Mouse (Mus musculus): ENCODE measurements around the gene D17Wsu92e. TPM values are rescaled to one million over a fixed set of nuclear protein-coding genes. Genes with fewer than 3 reads are reported as not detected.

Gene D17Wsu92e
- polyA plus RNA-seq, 1 experiment from 2014 or later, result 21.6 TPM

DNA sequence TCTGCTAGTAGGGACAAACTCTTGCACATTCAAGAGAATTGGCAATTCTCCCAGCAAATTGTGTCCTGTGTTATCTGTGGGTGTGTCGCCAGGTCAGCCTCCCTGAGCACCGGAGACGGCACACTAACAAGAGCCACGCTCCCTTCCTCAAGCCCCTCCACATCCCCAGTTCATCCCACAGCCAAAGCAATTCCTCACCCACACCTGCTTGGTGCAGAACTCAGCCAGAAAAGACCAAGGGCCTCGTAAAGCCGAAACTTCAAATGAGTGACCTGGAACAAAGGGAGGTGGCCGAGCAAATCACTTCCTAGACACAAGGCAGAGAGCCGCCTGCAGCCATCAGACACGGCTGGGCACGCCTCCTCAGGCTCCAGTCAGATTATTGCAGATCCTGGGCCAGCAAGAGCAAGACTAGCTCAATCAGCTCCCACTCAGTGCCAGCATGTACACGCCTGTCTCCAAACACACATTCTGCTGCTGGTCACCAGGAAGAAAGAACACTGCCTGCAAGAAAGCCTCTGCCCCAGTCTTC lies 23.0 kb downstream of the D17Wsu92e start:
- Histone ChIP-seq H3K27ac (ENCODE audit: low read depth, low read length) (peak overlapping the region; percentile 79), H3K36me3 (ENCODE audit: control insufficient read depth, insufficient read depth, low read length) (peaks cover 3% of the 10 kb centered on the region; the same call in 1 of the 2 replicates), H3K4me2 (replicated peaks; ENCODE audit: low read depth, low read length) (peak overlapping the region; percentile 25), H3K27me3 (ENCODE audit: control insufficient read depth, insufficient read depth, low read length) (no peaks in the 10 kb centered on the region), H3K9me3 (ENCODE audit: control insufficient read depth, low read length) (no peaks in the 10 kb centered on the region), H3K9ac (ENCODE audit: low read depth, low read length) (0 out of 2 replicates have a peak overlapping the region, but pooled peaks have one; percentile 28), H3K4me3 (ENCODE audit: low read length) (0 out of 2 replicates have a peak overlapping the region, but pooled peaks have one; percentile 1), H3K4me1 (ENCODE audit: control insufficient read depth, insufficient read depth, low read length) (peaks cover 42% of the 10 kb centered on the region)
- 10% methylated on average over 11 of the region's 11 CpGs for WGBS
- no peak for ATAC-seq (ENCODE audit: low FRiP score, low TSS enrichment)

DNA sequence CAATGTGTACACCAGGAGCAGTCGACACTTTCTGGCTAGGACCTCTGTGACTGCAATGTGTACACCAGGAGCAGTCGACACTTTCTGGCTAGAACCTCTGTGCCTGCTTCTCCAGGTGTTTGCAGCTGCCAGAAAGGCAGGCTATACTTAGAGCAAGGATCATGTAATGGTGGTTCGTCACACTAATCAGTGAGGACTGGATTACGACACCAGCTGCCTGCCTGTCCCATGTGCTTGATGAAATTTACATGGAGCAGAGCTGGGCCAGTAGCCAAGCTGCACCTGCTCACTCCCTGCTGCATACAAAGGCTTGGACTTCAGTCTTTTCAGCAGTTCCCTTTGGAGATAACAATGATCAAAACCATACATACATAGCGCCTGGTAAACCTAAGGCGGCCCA lies 23.7 kb downstream of the D17Wsu92e start:
- WGBS, result 56% methylated on average over 6 of the region's 6 CpGs
- Histone ChIP-seq H3K4me2 (replicated peaks; ENCODE audit: low read depth, low read length) (no peak overlapping the region), H3K4me3 (ENCODE audit: low read length) (no peak overlapping the region), H3K9me3 (ENCODE audit: control insufficient read depth, low read length) (no peaks in the 10 kb centered on the region), H3K27me3 (ENCODE audit: control insufficient read depth, insufficient read depth, low read length) (no peaks in the 10 kb centered on the region), H3K4me1 (ENCODE audit: control insufficient read depth, insufficient read depth, low read length) (peaks cover 42% of the 10 kb centered on the region), H3K27ac (ENCODE audit: low read depth, low read length) (no peak overlapping the region; the same call in 1 of the 2 replicates), H3K36me3 (ENCODE audit: control insufficient read depth, insufficient read depth, low read length) (peaks cover 3% of the 10 kb centered on the region; the same call in 1 of the 2 replicates), H3K9ac (ENCODE audit: low read depth, low read length) (no peak overlapping the region)
- ATAC-seq (ENCODE audit: low FRiP score, low TSS enrichment), result no peak

DNA sequence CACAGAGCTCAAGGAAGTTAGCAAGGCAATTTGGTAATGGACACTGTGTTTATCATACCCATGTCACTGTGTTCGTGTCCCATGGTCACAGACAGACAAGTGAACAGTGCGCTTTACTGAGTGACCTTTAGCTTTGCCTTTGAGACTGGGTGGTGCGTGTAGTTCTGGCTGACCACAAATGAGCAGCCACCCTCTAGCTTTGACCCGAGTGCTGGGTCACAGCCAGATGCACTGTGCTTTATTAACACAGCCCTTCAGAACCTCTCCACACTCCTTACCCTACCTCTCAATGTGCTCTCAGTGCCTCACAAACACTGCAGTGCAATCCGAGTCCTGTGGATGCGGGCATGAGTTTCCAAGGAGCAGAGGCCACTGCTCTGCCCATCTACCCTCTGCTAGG lies 27.3 kb downstream of the D17Wsu92e start:
- no peak overlapping the region for H3K27ac ChIP-seq (ENCODE audit: low read depth, low read length)

DNA sequence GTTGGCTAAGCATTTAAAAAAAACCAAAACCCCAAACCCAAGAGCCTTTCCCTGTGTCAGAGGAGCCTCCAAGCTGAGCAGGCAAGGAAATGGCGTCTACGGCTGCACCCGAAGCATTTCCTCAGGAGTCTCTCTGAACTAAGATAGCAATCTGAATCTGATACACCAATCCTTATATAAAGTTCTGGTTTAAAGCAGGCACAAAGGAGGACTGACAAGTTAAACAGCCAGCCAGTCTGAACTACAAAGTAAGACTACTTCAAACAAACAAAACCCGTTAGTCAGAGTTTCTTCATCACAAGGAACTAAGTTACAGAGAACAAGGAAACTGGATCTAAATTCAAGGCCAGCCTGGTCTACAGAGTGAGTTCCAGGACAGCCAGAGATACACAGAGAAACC lies 27.9 kb downstream of the D17Wsu92e start:
- H3K9ac ChIP-seq (ENCODE audit: low read depth, low read length), result no peak overlapping the region
- no peak overlapping the region for H3K4me2 ChIP-seq (replicated peaks; ENCODE audit: low read depth, low read length)
- no peak overlapping the region for H3K27ac ChIP-seq (ENCODE audit: low read depth, low read length)
- H3K4me1 ChIP-seq (ENCODE audit: control insufficient read depth, insufficient read depth, low read length), result peaks cover 12% of the 10 kb centered on the region; the same call in 1 of the 2 replicates
- no peak for ATAC-seq (ENCODE audit: low FRiP score, low TSS enrichment)
- H3K4me3 ChIP-seq (ENCODE audit: low read length), result no peak overlapping the region
- no peaks in the 10 kb centered on the region for H3K27me3 ChIP-seq (ENCODE audit: control insufficient read depth, insufficient read depth, low read length)
- WGBS, result 70% methylated on average over 4 of the region's 4 CpGs
- H3K9me3 ChIP-seq (ENCODE audit: control insufficient read depth, low read length), result no peaks in the 10 kb centered on the region
- H3K36me3 ChIP-seq (ENCODE audit: control insufficient read depth, insufficient read depth, low read length), result peaks cover 7% of the 10 kb centered on the region; the same call in 1 of the 2 replicates

More for the DNA sequence above, 27.3 kb downstream of the D17Wsu92e start:
- Histone ChIP-seq H3K4me3 (ENCODE audit: low read length) (no peak overlapping the region), H3K9me3 (ENCODE audit: control insufficient read depth, low read length) (no peaks in the 10 kb centered on the region), H3K27me3 (ENCODE audit: control insufficient read depth, insufficient read depth, low read length) (no peaks in the 10 kb centered on the region), H3K4me2 (replicated peaks; ENCODE audit: low read depth, low read length) (no peak overlapping the region), H3K9ac (ENCODE audit: low read depth, low read length) (no peak overlapping the region), H3K36me3 (ENCODE audit: control insufficient read depth, insufficient read depth, low read length) (peaks cover 7% of the 10 kb centered on the region; the same call in 1 of the 2 replicates), H3K4me1 (ENCODE audit: control insufficient read depth, insufficient read depth, low read length) (peaks cover 18% of the 10 kb centered on the region; the same call in 1 of the 2 replicates)
- no peak for ATAC-seq (ENCODE audit: low FRiP score, low TSS enrichment)
- WGBS, result 77% methylated on average over 6 of the region's 6 CpGs

DNA sequence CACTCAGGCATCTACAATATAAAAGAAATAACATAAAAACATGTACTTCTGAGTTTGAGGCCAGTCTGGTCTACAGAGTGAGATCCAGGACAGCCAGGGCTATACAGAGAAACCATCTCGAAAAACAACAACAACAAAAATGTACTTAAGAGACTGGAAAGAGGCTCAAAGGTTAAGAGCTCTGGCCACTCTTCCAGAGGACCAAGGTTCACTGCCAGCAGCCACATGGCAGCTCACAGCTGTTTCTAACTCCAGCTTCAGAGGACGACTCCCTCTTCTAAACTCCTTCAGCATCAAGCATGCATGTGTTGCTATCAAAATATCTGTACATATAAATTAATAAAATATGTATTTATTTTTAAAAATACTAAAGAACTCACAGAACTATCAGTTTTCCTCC lies 28.9 kb downstream of the D17Wsu92e start:
- Histone ChIP-seq H3K9me3 (ENCODE audit: control insufficient read depth, low read length) (no peaks in the 10 kb centered on the region), H3K4me3 (ENCODE audit: low read length) (no peak overlapping the region), H3K4me1 (ENCODE audit: control insufficient read depth, insufficient read depth, low read length) (peaks cover 3% of the 10 kb centered on the region; the same call in 1 of the 2 replicates), H3K9ac (ENCODE audit: low read depth, low read length) (no peak overlapping the region), H3K4me2 (replicated peaks; ENCODE audit: low read depth, low read length) (no peak overlapping the region), H3K27ac (ENCODE audit: low read depth, low read length) (no peak overlapping the region), H3K36me3 (ENCODE audit: control insufficient read depth, insufficient read depth, low read length) (peaks cover 7% of the 10 kb centered on the region; the same call in 1 of the 2 replicates), H3K27me3 (ENCODE audit: control insufficient read depth, insufficient read depth, low read length) (no peaks in the 10 kb centered on the region)
- WGBS, result 76% methylated on average over 2 of the region's 2 CpGs
- ATAC-seq (ENCODE audit: low FRiP score, low TSS enrichment), result no peak

DNA sequence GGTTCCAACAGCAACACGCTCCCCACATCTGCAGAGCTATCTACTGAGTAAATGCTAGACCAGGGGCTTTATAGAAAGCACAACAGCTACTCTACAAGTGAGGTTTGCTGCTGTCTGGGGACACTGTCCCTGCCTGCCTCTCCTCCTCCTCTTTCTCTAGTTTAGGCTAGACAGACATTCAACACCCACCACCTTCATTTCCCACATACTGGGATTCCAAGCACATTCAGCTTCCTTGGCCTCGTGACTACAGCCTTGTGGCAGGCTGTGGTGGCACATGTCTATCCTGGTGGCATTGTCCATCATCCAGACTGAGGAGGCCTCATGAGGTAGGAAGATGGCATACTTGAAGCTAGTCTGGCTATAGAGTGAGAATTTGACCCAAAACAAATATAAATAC lies 29.5 kb downstream of the D17Wsu92e start:
- Histone ChIP-seq H3K9ac (ENCODE audit: low read depth, low read length) (no peak overlapping the region), H3K27ac (ENCODE audit: low read depth, low read length) (no peak overlapping the region), H3K4me3 (ENCODE audit: low read length) (no peak overlapping the region), H3K36me3 (ENCODE audit: control insufficient read depth, insufficient read depth, low read length) (peaks cover 10% of the 10 kb centered on the region; the same call in 1 of the 2 replicates), H3K4me1 (ENCODE audit: control insufficient read depth, insufficient read depth, low read length) (no peaks in the 10 kb centered on the region), H3K4me2 (replicated peaks; ENCODE audit: low read depth, low read length) (no peak overlapping the region), H3K9me3 (ENCODE audit: control insufficient read depth, low read length) (no peaks in the 10 kb centered on the region), H3K27me3 (ENCODE audit: control insufficient read depth, insufficient read depth, low read length) (no peaks in the 10 kb centered on the region)
- no peak for ATAC-seq (ENCODE audit: low FRiP score, low TSS enrichment)
- 86% methylated on average over 2 of the region's 2 CpGs for WGBS

DNA sequence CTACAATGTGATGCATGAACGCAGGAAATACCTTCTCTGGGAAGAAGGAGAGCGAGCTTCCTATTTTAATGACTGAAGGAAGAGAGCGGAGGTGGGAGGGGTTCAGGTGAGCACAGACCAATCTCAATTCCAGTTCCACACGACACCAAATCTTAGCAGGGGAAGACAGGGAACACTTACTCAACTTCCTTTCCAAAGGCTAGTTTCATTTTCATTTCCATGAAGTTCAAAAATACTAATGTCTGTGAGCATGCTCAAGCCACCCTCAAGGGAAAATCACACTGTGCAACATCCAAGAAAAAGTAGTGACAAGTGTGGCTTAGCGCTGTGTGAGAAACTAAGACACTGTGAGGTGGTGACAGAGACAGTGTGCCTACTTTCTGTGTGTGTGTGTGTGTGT lies 30.4 kb downstream of the D17Wsu92e start:
- Histone ChIP-seq H3K27me3 (ENCODE audit: control insufficient read depth, insufficient read depth, low read length) (no peaks in the 10 kb centered on the region), H3K27ac (ENCODE audit: low read depth, low read length) (no peak overlapping the region), H3K4me2 (replicated peaks; ENCODE audit: low read depth, low read length) (no peak overlapping the region), H3K4me3 (ENCODE audit: low read length) (no peak overlapping the region), H3K9ac (ENCODE audit: low read depth, low read length) (no peak overlapping the region), H3K4me1 (ENCODE audit: control insufficient read depth, insufficient read depth, low read length) (no peaks in the 10 kb centered on the region), H3K36me3 (ENCODE audit: control insufficient read depth, insufficient read depth, low read length) (peaks cover 19% of the 10 kb centered on the region; the same call in 1 of the 2 replicates), H3K9me3 (ENCODE audit: control insufficient read depth, low read length) (no peaks in the 10 kb centered on the region)
- 80% methylated on average over 5 of the region's 5 CpGs for WGBS
- no peak for ATAC-seq (ENCODE audit: low FRiP score, low TSS enrichment)

DNA sequence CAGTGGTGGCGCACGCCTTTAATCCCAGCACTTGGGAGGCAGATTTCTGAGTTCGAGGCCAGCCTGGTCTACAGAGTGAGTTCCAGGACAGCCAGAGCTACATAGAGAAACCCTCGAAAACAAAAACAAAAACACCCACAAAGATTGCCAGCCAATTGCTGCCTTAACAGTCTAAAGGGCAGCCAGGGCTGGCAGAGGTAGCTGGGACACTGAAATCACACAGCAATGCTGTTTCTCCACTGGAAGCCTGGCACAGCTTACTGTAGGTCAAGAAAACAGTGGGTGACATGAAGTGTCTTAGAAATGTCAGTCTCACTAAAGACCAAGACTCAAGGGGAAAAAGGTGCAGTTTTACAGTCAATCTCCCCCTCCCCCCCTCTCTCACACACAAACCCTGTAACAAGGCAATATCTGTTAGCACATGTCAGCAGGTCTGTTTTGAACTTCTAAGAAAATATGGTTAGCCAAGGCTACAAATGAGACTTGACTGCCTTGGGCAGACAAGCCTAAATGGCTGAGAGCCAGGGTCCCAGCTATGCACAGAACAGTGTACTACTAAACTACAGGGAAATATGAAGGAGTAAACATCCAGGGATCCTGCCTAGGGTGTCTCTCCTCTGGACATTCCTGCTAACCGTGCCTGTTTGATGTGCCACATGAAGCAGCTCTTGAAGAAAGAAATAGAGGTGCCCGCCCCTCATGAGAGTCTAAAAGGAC lies 31.8 kb downstream of the D17Wsu92e start:
- H3K36me3 ChIP-seq (ENCODE audit: control insufficient read depth, insufficient read depth, low read length), result peaks cover 29% of the 10 kb centered on the region; the same call in 1 of the 2 replicates
- 89% methylated on average over 6 of the region's 6 CpGs for WGBS
- no peaks in the 10 kb centered on the region for H3K27me3 ChIP-seq (ENCODE audit: control insufficient read depth, insufficient read depth, low read length)
- no peak overlapping the region for H3K27ac ChIP-seq (ENCODE audit: low read depth, low read length)
- H3K4me2 ChIP-seq (replicated peaks; ENCODE audit: low read depth, low read length), result no peak overlapping the region
- no peaks in the 10 kb centered on the region for H3K4me1 ChIP-seq (ENCODE audit: control insufficient read depth, insufficient read depth, low read length)
- no peaks in the 10 kb centered on the region for H3K9me3 ChIP-seq (ENCODE audit: control insufficient read depth, low read length)
- no peak for ATAC-seq (ENCODE audit: low FRiP score, low TSS enrichment)
- no peak overlapping the region for H3K9ac ChIP-seq (ENCODE audit: low read depth, low read length)
- no peak overlapping the region for H3K4me3 ChIP-seq (ENCODE audit: low read length)

DNA sequence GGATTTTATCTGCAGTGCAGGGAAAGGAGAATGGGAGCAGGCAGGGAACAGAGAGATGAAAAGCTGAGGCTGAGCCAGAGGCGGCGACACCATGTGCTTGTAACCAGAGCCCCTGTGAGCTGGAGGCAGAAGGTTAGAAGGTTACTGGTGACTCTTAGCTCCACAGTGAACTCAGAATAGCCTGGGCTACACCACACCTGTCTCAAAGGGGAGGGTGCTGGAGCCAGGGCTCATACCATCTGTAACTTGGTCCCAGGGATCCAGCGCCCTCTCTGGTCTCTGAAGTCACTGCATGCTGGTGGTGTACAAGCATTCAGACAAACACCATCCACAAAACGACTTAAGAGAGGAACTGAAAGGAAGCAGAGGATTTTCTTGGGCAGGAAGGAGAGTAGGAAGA lies 36.9 kb downstream of the D17Wsu92e start:
- Histone ChIP-seq H3K9ac (ENCODE audit: low read depth, low read length) (no peak overlapping the region), H3K36me3 (ENCODE audit: control insufficient read depth, insufficient read depth, low read length) (peaks cover 27% of the 10 kb centered on the region; the same call in 1 of the 2 replicates), H3K9me3 (ENCODE audit: control insufficient read depth, low read length) (no peaks in the 10 kb centered on the region), H3K27ac (ENCODE audit: low read depth, low read length) (no peak overlapping the region), H3K27me3 (ENCODE audit: control insufficient read depth, insufficient read depth, low read length) (no peaks in the 10 kb centered on the region), H3K4me1 (ENCODE audit: control insufficient read depth, insufficient read depth, low read length) (no peaks in the 10 kb centered on the region), H3K4me2 (replicated peaks; ENCODE audit: low read depth, low read length) (no peak overlapping the region), H3K4me3 (ENCODE audit: low read length) (no peak overlapping the region)
- WGBS, result 77% methylated on average over 4 of the region's 4 CpGs
- no peak for ATAC-seq (ENCODE audit: low FRiP score, low TSS enrichment)

Measured in kidney, embryonic 14.5 days (tissue).